Mouse (Mus musculus): Measurements from ENCODE around the gene Ing5. TPM values are rescaled to one million over a fixed set of nuclear protein-coding genes. Genes with fewer than 3 reads are reported as not detected.
A peak's percentile ranks its signal among the peaks of the same experiment; 100 is the strongest.
"Not testable (repeated sequence)": the region's sequence is repeated elsewhere in the genome, so short reads cannot be mapped to it uniquely, and the experiment has no call there.

The Ing5 gene
- 10 to 100 TPM; 19.8 to 21.8 TPM for polyA plus RNA-seq (2017; shearing (Covaris generic))

DNA sequence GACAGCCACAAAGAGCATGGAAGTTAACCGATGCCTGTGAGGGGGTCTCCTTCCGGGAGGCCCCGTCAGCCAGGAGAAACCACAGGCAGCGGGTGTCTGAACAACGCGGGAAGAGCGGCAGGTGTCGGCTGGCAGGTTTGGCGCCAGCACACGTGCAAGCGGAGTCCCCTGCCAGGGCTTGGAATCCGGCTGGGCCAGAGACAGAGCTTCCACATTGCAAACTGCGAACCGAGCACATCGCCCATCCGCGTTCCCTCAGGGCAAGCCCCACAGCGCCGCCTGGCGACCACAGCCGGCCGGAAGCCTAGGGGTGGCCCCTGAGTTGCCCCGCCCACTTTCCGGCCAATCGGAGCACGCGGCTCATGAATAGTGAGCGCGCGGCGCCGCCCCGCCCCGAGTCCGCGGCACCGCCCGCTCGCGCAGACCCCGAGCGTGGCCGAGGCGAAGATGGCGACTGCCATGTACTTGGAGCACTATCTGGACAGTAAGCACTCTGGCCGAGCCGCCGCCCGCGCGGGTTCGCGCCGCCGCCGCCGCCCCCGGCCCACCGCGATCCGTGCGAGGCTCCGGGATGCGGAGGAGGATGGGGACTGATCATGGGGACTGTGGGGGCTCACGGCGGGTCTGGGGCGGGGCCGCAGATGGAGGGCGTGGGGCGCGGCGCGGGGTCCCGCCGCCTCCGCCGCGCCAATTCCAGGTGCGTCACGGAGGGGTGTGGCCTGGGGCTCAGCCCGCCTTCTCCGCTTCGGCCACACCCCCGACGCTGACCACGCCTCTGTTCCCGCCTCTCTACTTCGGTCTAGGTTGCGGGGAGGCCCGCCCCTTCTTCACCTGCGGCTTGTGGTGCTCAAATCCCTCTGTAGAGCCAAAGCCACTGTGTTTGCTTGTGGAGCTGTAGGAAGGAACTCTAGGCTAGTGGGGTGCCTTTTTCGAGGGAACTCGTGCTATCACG is at the start of gene Ing5:
Gene Ing5 (plus strand): TSS at position 410 of the 952 bp plus-strand sequence.
- ATAC-seq = peak; percentile 67

DNA sequence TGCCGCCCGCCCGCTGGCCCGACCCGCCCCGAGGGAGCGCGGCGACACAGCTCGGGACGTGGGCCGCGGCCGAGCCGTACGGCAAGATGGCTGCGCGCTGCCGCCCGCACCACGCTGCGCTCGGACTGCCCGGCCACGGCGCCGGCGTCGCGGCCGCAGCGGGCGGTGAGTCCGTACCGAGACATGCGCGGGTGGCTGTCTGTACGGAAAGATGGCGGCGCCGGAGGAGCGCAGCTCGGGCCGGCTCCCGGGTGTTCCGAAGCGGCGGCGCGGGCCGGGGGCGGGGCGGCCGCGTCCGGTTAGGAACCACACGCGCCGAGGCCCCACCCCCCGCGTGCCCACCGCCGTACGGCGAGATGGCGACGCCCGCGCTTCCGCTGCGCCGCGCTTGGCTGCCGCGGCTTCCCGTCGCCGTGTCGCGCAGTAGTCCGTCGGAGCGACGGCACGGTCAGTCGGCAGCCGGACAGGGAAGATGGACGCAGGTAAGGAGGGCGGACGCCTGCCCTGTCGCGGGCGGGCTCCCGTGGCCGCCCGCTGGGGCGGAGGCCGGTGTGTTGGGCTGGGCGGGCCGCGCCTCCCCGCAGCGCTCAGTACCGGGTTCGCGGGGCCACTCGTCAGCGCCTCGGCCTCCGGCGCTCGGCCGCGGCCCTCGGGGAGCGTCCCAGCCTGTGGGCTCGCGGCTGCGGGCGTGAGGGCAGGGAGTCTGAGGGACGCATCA is 49.0 kb upstream of the Ing5 start, which contains the start of gene Thap4:
Gene Thap4 (minus strand): TSS at position 292 of the 718 bp plus-strand sequence.
- ATAC-seq = peak; percentile 89

DNA sequence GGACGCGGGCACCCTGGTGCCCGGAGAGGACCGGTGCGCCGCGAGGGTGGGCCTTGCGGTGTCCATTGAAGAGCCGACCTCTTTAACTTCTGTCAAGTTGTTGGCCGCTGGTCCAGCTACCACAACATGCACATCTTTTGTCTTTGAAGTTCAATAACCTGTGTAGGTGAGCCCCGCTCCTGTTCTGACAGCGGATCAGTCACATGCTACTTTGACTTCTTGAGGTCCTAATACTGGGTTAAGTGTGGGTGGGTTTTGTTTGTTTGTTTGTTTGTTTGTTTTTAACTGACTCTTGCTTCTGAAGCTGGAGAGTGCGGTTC is 48.5 kb upstream of the Ing5 start:
- no peak for ATAC-seq

DNA sequence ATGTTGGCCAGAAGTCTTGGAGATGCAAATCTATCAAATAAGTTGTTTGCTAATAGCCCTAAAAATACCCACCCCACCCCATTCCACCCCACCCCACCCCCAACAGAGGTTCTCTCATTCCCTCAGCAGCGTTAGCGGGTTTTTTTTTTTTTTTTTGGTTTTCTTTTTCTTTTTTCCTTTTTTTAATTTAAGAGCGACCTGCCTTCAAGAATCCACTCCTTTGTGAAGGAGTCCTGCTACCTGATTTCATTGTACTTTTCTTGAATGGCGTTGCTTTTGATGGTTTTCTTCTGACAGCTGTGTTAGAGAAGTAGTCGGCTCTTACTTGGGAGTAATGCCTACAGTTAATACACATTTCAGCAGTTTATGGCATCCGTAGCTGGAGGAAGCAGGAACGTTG is 48.1 kb upstream of the Ing5 start:
- ATAC-seq = no peak

DNA sequence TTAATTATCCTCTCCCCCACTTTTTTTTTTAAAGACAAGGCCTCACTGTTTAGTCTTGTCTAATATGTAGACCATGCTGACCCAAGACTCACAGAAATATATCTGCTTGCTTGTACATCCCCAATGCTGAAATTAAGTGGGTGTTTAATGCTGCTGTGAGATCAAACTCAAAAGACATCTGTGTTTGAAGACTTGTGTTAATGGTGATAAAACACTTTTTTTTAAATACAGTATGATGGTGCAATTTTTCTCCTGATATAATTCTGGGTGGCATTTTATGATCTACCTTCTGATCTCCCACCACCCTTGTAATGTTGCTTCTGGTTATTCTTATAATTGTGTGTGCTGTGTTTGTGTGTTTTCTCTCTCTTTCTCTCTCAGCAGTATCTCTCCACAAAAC is 47.6 kb upstream of the Ing5 start:
- ATAC-seq = no peak

DNA sequence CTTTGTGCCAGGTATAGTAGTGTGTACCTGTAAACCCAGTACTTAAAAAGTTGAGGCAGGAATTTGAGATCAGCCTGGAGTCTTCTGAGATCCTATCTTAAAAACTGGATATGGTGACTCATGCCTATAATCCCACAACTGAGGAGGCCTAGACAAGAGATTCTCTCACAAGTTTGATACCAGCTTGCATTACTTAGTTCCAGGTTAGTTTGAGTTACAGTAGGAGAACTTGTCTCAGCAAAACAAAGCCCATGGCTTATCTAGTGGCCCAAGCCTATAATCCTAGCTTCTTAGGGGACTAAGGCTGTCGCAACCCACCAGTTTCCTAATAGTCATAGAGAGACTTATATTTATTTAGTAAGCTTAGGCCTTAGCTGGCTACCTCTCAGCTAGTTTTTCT is 43.7 kb upstream of the Ing5 start:
- ATAC-seq = no peak

DNA sequence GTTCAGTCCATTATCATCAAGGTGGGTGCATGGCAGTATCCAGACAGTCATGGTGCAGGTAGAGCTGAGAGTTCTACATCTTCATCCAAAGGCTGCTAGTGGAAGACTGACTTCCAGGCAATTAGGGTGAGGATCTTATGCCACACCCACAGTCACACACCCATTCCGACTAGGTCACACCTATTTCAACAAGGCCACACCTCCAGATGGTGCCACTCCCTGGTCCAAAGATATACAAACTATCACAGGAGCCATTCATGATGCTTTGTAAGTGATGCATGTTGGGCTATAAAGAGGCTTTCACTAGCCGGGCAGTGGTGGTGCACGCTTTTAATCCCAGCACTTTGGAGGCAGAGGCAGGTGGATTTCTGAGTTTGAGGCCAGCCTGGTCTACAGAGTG is 40.2 kb upstream of the Ing5 start:
- not testable (repeated sequence) for ATAC-seq

DNA sequence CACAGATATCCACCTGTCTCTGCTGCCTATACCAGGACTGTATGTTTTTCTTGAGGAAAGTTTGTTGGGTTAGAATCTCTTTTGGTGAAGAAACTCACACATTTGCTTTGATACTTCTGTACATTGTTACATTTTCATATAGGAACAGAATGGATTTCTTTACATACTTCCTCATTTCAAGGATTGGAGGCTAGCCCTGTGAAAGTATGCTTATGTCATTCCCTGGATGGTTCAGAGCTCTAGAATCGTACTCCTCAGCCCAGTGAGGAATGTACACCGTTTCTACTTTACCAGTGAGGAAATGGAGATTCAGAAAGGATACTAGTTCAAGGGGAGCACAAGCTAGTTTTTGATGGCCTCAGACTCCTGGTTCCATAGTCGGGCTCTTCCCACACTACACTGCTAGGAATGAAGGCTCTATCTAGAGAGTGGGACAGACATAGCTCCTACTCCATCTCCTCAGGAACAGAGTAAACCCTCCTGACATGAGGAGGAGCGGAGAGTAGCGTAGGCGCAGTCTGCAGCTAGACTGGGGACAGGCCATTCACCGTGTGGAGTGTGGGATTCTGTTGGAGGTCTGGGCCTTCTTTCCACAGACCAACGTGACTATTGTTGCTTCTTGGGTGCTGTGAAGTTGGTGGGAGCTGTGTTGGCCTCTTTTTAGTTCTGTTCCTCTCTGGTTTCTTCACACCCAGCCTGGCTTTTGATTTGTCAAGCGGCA is 38.7 kb upstream of the Ing5 start:
- ATAC-seq = no peak

DNA sequence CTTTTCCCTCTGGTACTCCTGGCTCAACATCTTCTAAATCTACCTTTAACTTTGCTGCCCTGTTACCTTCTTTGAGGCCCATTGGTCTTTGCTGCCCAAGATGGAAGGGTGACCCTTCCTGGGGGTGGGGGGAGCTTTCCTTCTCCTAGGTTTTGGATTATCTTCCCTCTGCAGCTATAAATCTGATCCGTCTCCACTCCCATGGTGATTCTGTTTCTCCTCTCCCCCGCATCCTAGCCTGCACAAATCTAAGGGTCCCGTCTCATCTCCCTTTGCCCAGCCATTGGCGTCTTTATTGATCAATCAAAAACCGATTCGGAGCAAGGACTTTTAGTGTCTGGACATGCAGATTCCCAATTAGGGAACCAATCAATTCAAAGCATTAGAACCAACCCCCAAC is 36.2 kb upstream of the Ing5 start:
- ATAC-seq = no peak

DNA sequence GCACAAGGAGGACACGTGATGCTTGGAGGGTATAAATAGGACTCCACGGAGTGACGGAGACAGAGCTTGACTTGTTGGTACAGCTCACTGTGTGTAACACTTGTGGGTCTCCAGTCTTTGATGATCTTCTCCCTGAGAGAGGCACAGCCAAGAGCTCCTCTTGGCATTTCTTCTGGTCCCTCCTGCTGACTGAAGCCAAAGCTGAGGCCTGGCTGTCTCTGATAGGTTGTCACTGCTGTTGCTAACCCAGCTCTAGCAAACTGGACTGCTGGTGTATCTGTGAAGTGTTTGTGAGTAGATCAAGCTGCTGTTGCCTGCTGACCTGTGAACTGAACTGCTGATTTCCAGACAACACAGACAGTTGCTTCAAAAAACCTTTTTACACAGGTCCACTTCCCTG is 33.9 kb upstream of the Ing5 start:
- ATAC-seq = no peak

DNA sequence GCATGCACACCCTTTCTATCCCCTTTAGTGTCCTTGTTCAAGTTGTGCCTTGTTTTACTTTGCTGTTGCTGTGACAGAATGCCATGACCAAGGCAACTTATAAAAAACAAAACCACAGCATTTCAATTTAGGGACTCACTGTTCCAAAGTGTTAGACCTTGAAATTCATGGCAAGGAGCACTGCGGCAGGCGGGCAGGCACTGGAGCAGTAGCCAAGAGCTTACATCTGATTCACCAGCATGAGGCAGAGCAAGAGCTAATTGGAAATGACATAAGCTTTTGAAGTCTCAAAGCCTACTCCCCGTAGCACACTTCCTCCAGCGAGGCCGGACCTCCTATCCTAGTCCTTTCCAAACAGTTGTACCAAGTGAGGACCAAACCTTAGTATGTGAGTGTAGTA is 27.1 kb upstream of the Ing5 start:
- no peak for ATAC-seq

DNA sequence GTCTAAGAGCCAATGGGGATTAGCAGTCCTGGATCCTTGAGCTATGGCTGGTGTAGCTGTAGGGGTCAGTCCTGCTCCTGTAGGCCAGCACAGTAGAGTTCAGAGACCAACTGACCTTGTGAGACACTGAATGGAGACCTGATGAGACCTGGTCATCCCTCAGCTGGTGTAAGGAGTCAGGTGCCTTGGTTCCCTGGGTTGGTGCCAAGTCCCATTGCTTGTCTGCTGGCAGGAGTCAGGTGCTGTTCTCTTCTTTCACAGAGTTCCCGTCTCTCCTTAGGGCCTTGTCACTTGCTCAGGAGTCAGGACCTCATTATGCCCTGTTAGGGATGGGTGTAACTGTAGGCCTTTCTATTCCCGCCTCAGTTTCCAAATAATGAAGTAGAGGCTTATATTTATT is 16.9 kb upstream of the Ing5 start:
- no peak for ATAC-seq

DNA sequence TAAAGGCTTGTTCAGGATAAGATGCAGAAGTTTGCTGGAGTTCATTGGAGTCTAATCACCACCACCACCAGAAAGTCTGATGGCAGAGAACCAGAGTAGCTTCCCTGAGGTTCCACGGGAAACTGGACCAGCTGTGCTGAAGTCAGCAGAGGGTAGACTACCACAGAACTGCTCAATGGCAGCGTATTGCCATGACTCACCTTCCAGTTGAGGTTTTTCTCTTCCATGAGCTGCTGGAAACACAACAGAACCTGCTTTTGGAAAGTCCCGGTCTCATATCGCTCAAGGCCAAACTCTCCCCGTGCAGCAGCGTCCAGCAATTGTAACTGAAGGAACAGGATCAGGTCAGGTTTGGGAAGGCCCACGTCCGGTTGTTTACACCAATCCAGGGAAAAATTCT is 9.2 kb upstream of the Ing5 start:
- ATAC-seq = no peak

DNA sequence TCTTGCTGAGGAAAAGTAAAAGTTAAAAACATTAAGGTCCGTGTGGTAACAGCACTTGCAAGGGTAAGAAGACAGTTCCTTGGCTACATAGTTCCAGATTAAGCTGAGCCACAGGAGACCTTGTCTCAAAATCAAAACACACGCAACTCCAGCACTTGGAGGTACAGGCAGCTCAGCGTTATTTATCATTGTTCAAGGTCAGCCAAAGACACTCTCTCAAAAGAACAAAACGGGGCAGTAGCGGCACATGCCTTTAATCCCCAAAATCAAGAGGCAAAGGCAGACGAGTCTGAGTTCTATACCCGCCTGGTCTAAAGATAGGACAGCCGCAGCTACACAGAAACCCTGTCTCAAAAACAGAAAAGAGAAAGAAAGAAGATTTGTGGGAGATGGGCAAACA is 7.9 kb upstream of the Ing5 start:
- ATAC-seq = no peak

DNA sequence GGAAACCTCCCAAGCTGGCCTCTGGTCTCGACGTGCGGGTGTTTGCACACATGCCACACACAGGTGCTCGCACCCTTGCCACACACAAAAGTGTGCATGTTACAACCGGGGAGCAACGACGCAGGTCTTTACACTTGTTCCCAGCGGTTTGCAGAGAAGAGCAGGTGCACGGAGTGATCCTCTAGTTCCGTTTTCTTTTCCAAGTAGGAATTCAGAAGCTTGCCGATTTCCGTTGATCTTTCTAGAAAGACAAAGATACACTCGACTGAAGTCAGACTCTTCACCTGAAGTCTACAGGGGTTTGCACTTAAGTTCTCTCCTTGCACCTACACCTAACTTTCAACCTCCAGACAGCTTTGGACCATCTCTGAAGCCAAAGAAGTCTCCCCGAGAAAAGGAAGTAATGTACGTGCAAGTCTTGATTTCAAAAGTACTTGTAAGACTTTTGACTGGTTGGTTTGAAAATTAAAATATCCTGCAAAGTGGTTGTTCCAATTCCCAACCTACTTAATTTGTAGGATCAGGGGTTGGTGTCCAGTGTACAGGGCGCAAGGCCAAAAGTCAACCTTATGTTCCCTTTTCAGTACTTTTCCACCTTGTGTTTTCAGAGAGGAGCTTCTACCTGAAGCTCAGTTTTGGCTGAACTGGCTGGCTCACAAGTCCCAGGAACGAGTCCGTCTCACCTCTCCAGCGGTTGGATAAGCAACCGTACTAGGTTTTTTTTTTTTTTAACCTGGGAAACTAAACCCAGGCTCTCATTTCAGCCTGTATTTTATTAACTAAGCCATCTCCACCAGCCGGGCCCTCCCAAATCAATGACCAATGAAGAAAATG is 2.9 kb upstream of the Ing5 start:
- ATAC-seq = no peak

DNA sequence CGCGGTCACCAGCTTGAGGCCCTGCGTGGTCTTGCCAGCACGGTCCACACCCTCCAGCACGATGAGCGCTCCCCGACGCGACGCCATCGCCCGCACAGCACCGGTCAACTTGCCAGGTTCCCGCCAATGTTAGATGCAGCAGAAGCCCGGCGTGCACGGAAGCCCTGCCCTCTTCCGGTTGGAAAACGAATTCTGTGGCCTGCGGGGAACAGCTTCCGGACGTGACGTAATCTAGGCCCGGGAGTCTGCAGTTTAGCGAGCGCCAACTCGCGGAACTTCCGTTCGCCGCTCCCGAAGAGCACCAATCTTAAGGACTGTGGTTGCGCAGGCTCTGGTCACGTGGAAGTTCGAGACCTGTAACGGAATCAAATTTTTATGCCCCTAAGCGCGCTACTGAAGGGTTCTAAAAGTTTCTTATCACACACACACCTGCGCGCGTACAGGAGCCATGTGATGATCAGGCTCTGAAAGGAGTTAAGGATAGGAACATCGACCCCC is 2.0 kb upstream of the Ing5 start, which contains the start of gene Dtymk:
Gene Dtymk (minus strand): TSS at position 194 of the 498 bp plus-strand sequence.
- peak; percentile 72 for ATAC-seq

DNA sequence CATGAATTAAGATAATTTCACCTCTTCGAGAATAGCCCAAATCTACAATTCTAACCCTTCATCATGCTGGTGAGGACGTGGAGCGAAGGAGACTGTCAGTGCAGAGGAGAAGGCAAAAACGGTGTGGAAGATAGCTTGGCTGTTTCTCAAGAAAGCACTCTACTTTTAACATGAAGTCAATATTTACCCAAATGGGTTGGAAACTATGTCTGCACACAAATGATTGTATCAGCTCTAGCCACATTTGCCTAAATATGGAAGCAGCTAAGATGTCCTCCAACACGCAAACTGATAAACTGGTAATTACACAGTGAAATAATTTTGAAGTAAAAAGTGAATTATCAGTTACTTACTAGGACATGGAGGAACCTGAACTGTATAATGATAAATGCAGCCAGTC is 994 bp upstream of the Ing5 start:
- ATAC-seq = no peak

DNA sequence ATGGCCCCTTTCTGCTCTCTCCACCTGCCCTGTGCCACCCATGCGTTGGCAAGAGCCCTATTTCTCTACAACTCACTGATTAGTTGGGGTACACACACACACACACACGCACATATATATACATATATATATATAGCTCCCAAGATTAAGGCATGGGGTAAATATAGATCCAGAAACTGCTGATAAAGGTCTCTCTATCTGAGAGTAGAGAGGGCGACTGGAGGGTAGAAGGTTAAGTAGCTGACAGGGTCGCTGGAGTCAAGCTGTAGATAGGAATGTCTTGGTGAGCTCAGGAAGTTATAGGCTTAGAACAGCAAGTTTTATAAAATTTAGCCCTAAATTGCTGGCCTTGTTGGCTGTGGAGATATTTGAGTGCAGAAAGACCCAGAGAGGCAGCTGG is 1.1 kb downstream of the Ing5 start:
- no peak for ATAC-seq

DNA sequence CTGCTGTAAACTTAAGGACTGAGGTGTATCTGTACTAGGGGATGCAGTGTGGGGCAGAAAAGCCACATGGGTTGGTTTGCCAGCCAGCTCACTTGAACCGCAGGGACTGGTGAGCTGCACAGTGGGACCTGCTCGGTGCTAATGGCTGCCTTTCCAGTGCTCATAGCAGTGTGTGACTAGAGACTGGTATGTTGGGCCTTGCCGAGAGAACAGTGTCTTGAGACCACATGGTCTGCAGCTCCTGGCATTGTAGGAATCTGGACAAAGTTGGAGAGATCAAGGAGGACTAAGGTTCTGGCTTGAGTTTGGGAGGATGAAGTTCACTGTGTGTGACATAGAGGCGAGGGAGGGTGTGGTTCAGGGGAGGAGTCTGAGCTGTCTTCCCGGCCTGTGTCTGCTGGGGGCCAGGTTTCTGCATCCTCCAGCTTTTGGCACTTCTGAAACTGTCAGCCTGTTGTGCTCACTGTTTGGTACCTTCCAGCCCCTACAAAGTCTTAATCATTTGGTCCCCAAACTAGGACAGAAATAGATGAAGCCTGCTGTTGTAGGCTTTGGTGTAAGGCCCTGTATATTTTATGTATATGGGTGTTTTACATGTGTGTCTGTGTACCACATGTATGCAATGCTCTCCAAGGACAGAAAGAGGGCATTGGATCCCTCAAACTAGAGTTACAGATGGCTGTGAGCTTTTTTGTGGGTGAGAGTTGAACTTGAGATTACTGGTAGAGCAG is 1.6 kb downstream of the Ing5 start:
- ATAC-seq = no peak

DNA sequence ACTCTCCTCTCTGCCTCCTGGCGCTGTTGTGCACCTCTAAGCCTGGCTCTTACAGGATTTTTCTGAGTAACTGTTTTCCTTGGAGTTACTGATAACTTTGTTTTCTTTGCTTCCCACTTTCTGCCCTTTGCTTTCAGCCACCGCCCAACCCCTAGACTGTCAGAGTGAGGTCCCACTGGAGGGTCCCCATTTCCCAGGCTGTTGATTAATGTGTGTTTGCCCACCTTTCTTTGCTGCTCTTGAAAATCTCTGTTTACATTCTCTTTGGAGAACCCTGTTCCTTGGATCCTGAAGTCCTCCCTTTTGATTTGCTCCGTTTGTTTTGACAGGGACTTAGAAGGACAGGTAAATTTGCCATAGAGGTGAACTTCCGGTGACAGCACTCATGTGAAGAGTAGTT is 5.1 kb downstream of the Ing5 start:
- no peak for ATAC-seq

DNA sequence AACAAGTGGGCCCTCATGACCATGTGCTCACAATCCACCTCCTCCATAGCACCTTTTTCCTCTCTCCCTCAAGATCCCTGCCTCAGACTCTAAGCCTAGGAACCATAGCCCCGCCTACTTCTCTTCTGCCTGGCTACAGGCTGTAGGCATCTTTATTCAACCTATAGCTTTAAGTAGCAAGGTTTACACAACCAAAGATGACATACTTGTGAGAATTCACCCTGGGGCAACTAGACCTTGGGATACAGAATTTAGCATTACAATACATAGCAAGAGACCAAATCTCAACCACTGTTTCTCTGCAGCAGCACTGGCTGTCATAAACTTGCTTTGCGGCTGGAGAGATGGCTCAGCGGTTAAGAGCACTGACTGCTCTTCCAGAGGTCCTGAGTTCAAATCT is 6.2 kb downstream of the Ing5 start:
- ATAC-seq = no peak

Data from activated CD4-positive, CD25-positive, alpha-beta regulatory T cell, adult 4 months (primary cell).